Mouse (Mus musculus): ENCODE measurements at regions not wholly inside any gene's neighbourhood (a gene's known extent, or its start where the extent isn't known, plus 50 kb on each side); places are given as distances from the start of the nearest gene placed in this dataset.

- Histone ChIP-seq H3K27me3 (ENCODE audit: control insufficient read depth, insufficient read depth, low read length) (no peaks in the 10 kb centered on the region), H3K9ac (ENCODE audit: low read depth, low read length, severe bottlenecking) (no peak overlapping the region), H3K36me3 (ENCODE audit: control insufficient read depth, insufficient read depth, low read length) (no peaks in the 10 kb centered on the region), H3K27ac (replicated peaks; ENCODE audit: low read depth, low read length) (no peak overlapping the region; the same call in 1 of the 2 replicates), H3K4me1 (ENCODE audit: control insufficient read depth, insufficient read depth, low read length) (peaks cover 14% of the 10 kb centered on the region), H3K9me3 (ENCODE audit: control insufficient read depth, low read length) (no peaks in the 10 kb centered on the region), H3K4me3 (replicated peaks; ENCODE audit: low read length) (no peak overlapping the region), H3K4me2 (replicated peaks; ENCODE audit: low read depth, low read length, severe bottlenecking) (no peak overlapping the region)
- TF ChIP-seq POLR2A (IDR thresholded peaks at IDR 0.05; ENCODE audit: borderline replicate concordance, extremely low read depth, insufficient read depth, insufficient read length) = no peak
- DNase-seq (ENCODE audit: low spot score) (peak; percentile 51), ATAC-seq (ENCODE audit: low FRiP score, low read depth) (no peak)
- WGBS = 24% methylated on average over 4 of the region's 4 CpGs
These were observed 62.7 kb upstream of the Atp1a1 start for GRCm38 (mm10) chr3:101667186-101667585.

- Histone ChIP-seq H3K9ac (ENCODE audit: low read depth, low read length, severe bottlenecking) (no peak overlapping the region), H3K4me3 (replicated peaks; ENCODE audit: low read length) (no peak overlapping the region), H3K9me3 (ENCODE audit: control insufficient read depth, low read length) (no peaks in the 10 kb centered on the region), H3K27me3 (ENCODE audit: control insufficient read depth, insufficient read depth, low read length) (no peaks in the 10 kb centered on the region), H3K27ac (replicated peaks; ENCODE audit: low read depth, low read length) (no peak overlapping the region), H3K4me1 (ENCODE audit: control insufficient read depth, insufficient read depth, low read length) (peaks cover 14% of the 10 kb centered on the region), H3K4me2 (replicated peaks; ENCODE audit: low read depth, low read length, severe bottlenecking) (no peak overlapping the region), H3K36me3 (ENCODE audit: control insufficient read depth, insufficient read depth, low read length) (no peaks in the 10 kb centered on the region)
- ATAC-seq (ENCODE audit: low FRiP score, low read depth) = no peak
- DNase-seq (ENCODE audit: low spot score) = no peak
- no peak for TF ChIP-seq POLR2A (IDR thresholded peaks at IDR 0.05; ENCODE audit: borderline replicate concordance, extremely low read depth, insufficient read depth, insufficient read length)
- WGBS = 87% methylated on average over 8 of the region's 8 CpGs
These were observed 62.1 kb upstream of the Atp1a1 start for GRCm38 (mm10) chr3:101666583-101666982.

- Histone ChIP-seq H3K9me3 (ENCODE audit: control insufficient read depth, low read length) (no peaks in the 10 kb centered on the region), H3K27me3 (ENCODE audit: control insufficient read depth, insufficient read depth, low read length) (no peaks in the 10 kb centered on the region), H3K4me2 (replicated peaks; ENCODE audit: low read depth, low read length, severe bottlenecking) (no peak overlapping the region), H3K27ac (replicated peaks; ENCODE audit: low read depth, low read length) (no peak overlapping the region), H3K4me1 (ENCODE audit: control insufficient read depth, insufficient read depth, low read length) (no peaks in the 10 kb centered on the region), H3K36me3 (ENCODE audit: control insufficient read depth, insufficient read depth, low read length) (no peaks in the 10 kb centered on the region), H3K9ac (ENCODE audit: low read depth, low read length, severe bottlenecking) (no peak overlapping the region), H3K4me3 (replicated peaks; ENCODE audit: low read length) (no peak overlapping the region)
- 61% methylated on average over 9 of the region's 9 CpGs for WGBS
- no peak for TF ChIP-seq POLR2A (IDR thresholded peaks at IDR 0.05; ENCODE audit: borderline replicate concordance, extremely low read depth, insufficient read depth, insufficient read length)
- no peak for DNase-seq (ENCODE audit: low spot score)
- ATAC-seq (ENCODE audit: low FRiP score, low read depth) = no peak
These were observed 56.9 kb upstream of the Atp1a1 start for GRCm38 (mm10) chr3:101661184-101661992.

- no peak for TF ChIP-seq POLR2A (IDR thresholded peaks at IDR 0.05; ENCODE audit: borderline replicate concordance, extremely low read depth, insufficient read depth, insufficient read length)
- no peak overlapping the region for H3K9ac ChIP-seq (ENCODE audit: low read depth, low read length, severe bottlenecking)
- DNase-seq (ENCODE audit: low spot score) (no peak), ATAC-seq (ENCODE audit: low FRiP score, low read depth) (no peak)
- WGBS = 43% methylated on average over 6 of the region's 6 CpGs
- no peak overlapping the region for H3K4me2 ChIP-seq (replicated peaks; ENCODE audit: low read depth, low read length, severe bottlenecking)
- H3K4me3 ChIP-seq (replicated peaks; ENCODE audit: low read length) = no peak overlapping the region
- no peaks in the 10 kb centered on the region for H3K36me3 ChIP-seq (ENCODE audit: control insufficient read depth, insufficient read depth, low read length)
- no peak overlapping the region for H3K27ac ChIP-seq (replicated peaks; ENCODE audit: low read depth, low read length)
- no peaks in the 10 kb centered on the region for H3K27me3 ChIP-seq (ENCODE audit: control insufficient read depth, insufficient read depth, low read length)
- H3K9me3 ChIP-seq (ENCODE audit: control insufficient read depth, low read length) = no peaks in the 10 kb centered on the region
- H3K4me1 ChIP-seq (ENCODE audit: control insufficient read depth, insufficient read depth, low read length) = no peaks in the 10 kb centered on the region
These were observed 56.2 kb upstream of the Atp1a1 start for GRCm38 (mm10) chr3:101660635-101661034.

- WGBS = 92% methylated on average over 4 of the region's 4 CpGs
- no peak for TF ChIP-seq POLR2A (IDR thresholded peaks at IDR 0.05; ENCODE audit: borderline replicate concordance, extremely low read depth, insufficient read depth, insufficient read length)
- H3K27me3 ChIP-seq (ENCODE audit: control insufficient read depth, insufficient read depth, low read length) = no peaks in the 10 kb centered on the region
- H3K4me1 ChIP-seq (ENCODE audit: control insufficient read depth, insufficient read depth, low read length) = no peaks in the 10 kb centered on the region
- H3K9ac ChIP-seq (ENCODE audit: low read depth, low read length, severe bottlenecking) = no peak overlapping the region
- H3K36me3 ChIP-seq (ENCODE audit: control insufficient read depth, insufficient read depth, low read length) = no peaks in the 10 kb centered on the region
- H3K4me3 ChIP-seq (replicated peaks; ENCODE audit: low read length) = no peak overlapping the region
- H3K27ac ChIP-seq (replicated peaks; ENCODE audit: low read depth, low read length) = no peak overlapping the region
- no peak overlapping the region for H3K4me2 ChIP-seq (replicated peaks; ENCODE audit: low read depth, low read length, severe bottlenecking)
- no peaks in the 10 kb centered on the region for H3K9me3 ChIP-seq (ENCODE audit: control insufficient read depth, low read length)
- DNase-seq (ENCODE audit: low spot score) (no peak), ATAC-seq (ENCODE audit: low FRiP score, low read depth) (no peak)
These were observed 55.7 kb upstream of the Atp1a1 start for GRCm38 (mm10) chr3:101660176-101660575.

All from limb, embryonic 14.5 days (tissue).